Mouse (Mus musculus) kidney, postnatal 0 days (tissue): ENCODE data around the gene Phldb2. TPM values are rescaled to one million over a fixed set of nuclear protein-coding genes. Genes with fewer than 3 reads are reported as not detected.

Experiments
- ATAC-seq: fragments of 200-750 bp; cut with Nextera tagmentation; replicated peaks from 2 replicates; pipeline ENCODE4 v1.8.0; 2017; ENCODE audit warnings: low read depth, moderate number of reproducible peaks, moderate TSS enrichment, moderate library complexity; ENCODE audit not compliant: low FRiP score
- DNase-seq: peaks from one replicate; pipeline ENCODE4 v3.0.0-alpha.2; 2016; ENCODE audit warnings: low spot score
- H3K27ac ChIP-seq: fragments of 300-500 bp; sonication (generic); 2 replicates; pipeline ENCODE4 v1.5.1; 2014; ENCODE audit warnings: mild to moderate bottlenecking
- H3K27me3 ChIP-seq: fragments of 300-500 bp; sonication (generic); 2 replicates; pipeline ENCODE4 v1.6.1; 2014; ENCODE audit warnings: low read length, mixed read lengths; ENCODE audit not compliant: insufficient read depth
- H3K36me3 ChIP-seq: fragments of 300-500 bp; sonication (generic); 2 replicates; pipeline ENCODE4 v1.6.1; 2014; ENCODE audit warnings: low read length, mixed read lengths; ENCODE audit not compliant: insufficient read depth
- H3K4me1 ChIP-seq: fragments of 300-500 bp; sonication (generic); replicated peaks from 2 replicates; pipeline ENCODE4 v1.6.1; 2014; ENCODE audit warnings: antibody characterized with exemption, low read length, mixed read lengths; ENCODE audit not compliant: insufficient read depth
- H3K4me2 ChIP-seq: fragments of 300-500 bp; sonication (generic); 2 replicates; pipeline ENCODE4 v1.6.1; 2014; ENCODE audit warnings: mild to moderate bottlenecking, low read length, moderate library complexity, mixed read lengths
- H3K4me3 ChIP-seq: fragments of 300-500 bp; sonication (generic); replicated peaks from 2 replicates; pipeline ENCODE4 v1.5.1; 2014; ENCODE audit warnings: low read depth, low read length
- H3K9ac ChIP-seq: fragments of 300-500 bp; sonication (generic); 2 replicates; pipeline ENCODE4 v1.6.1; 2014; ENCODE audit warnings: low read depth, low read length
- H3K9me3 ChIP-seq: fragments of 300-500 bp; sonication (generic); replicated peaks from 2 replicates; pipeline ENCODE4 v1.6.1; 2016; ENCODE audit warnings: low read length, inconsistent platforms, mixed read lengths
- CTCF ChIP-seq: IDR thresholded peaks from 2 replicates; pipeline ENCODE4 v1.5.1; 2016; ENCODE audit warnings: antibody characterized with exemption, low read depth, mild to moderate bottlenecking, moderate library complexity
- WGBS: fragments of 180-500 bp; shearing (Covaris S2); extraction: QIAGEN DNeasy Blood & Tissue Kit; methylation state at CpG from one replicate; pipeline ENCODE4 v1.1.7; 2014; 5-methylcytosine and 5-hydroxymethylcytosine counted together
- polyA plus RNA-seq: library from polyadenylated mRNA; unstranded; fragments of >200 nt; fragmentation: Nextera tagmentation; extraction: Ambion mirVana; gene quantifications from 2 replicates; pipeline ENCODE4 v1.2.1, GENCODE M21; 2015

Phldb2 gene
- polyA plus RNA-seq, 1 experiment from 2014 or later = 74.2 TPM

DNA sequence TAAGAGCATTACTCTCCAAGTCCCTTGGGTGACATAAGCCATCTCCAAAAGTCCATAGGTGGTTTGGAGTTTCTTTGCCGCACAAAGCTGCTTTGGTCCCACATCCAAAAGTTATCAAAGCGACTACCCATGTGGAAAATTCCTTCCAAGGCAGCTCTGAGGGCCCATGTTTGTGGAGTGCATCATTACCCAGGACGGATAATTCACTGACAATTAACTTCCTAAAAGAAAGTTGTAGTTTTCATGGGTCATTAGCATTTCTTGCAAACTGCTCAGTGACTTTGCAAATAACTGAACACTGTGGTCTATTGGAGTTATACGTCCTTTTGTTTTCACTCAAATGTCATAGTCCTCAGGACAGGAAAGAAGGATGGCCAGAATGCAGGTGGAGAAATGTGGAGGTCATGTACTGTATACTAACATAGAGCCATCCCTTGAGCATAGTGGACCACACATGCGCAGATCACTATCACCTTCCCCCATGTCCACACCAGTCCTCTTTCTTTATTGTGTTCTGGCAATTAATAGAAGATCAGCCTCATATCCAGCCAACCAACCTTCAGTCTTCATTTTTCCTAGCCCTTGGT is 96.0 kb downstream of the Phldb2 start:
- no peak for TF ChIP-seq CTCF

DNA sequence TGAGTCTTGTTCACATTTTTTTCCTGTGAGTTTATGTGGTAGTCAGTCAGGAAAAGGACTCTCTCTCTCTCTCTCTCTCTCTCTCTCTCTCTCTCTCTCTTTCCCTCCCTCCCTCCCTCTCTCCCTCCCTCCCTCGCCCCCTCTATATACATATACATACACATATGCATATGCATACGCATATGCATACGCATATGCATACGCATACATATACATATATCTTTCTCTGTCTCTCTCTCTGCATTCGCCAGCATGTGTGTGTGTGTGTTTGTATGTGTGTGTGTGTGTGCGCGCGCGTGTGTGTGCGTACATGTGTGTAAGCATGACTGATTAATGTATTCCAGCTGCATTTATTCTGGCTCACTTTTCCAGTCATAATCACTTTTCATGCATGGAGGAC is 98.9 kb downstream of the Phldb2 start:
- no peaks in the 10 kb centered on the region for H3K27me3 ChIP-seq
- H3K9ac ChIP-seq = no peak overlapping the region
- no peaks in the 10 kb centered on the region for H3K36me3 ChIP-seq
- no peak for TF ChIP-seq CTCF
- H3K9me3 ChIP-seq = no peaks in the 10 kb centered on the region
- no peak overlapping the region for H3K4me2 ChIP-seq
- DNase-seq (no peak), ATAC-seq (no peak)
- WGBS = 86% methylated on average over 10 of the region's 10 CpGs
- no peak overlapping the region for H3K4me3 ChIP-seq
- no peak overlapping the region for H3K27ac ChIP-seq
- no peaks in the 10 kb centered on the region for H3K4me1 ChIP-seq

More for the DNA sequence above, 96.0 kb downstream of the Phldb2 start:
- ATAC-seq = no peak
- Histone ChIP-seq H3K9ac (no peak overlapping the region), H3K9me3 (no peaks in the 10 kb centered on the region), H3K36me3 (no peaks in the 10 kb centered on the region), H3K27me3 (no peaks in the 10 kb centered on the region), H3K4me3 (no peak overlapping the region), H3K27ac (no peak overlapping the region), H3K4me1 (no peaks in the 10 kb centered on the region), H3K4me2 (no peak overlapping the region)
- WGBS = 41% methylated on average over 5 of the region's 5 CpGs
- peak; percentile 36 for DNase-seq

DNA sequence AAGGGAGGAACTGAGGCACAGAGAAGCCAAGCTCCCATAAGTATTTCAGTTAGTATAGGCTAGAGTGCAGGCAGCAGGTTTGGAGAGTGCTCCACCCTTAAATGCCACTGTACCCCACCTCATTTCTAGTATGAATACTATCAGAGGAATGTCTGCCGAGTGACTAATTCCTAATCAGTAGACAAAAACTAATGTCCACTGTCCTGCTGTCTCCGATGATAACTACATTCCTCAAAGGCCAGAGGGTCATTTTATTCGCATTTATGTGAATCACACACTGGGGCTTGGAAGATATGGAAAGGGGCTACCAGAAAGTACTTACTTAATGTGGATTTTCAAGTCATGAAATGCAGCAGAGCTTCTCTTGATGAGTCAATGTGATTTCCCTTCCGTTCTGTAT is 104.4 kb downstream of the Phldb2 start:
- 86% methylated on average over 4 of the region's 4 CpGs for WGBS
- Histone ChIP-seq H3K36me3 (no peaks in the 10 kb centered on the region), H3K4me2 (no peak overlapping the region), H3K27ac (no peak overlapping the region), H3K27me3 (no peaks in the 10 kb centered on the region), H3K9me3 (no peaks in the 10 kb centered on the region), H3K4me1 (no peaks in the 10 kb centered on the region), H3K9ac (no peak overlapping the region), H3K4me3 (no peak overlapping the region)
- ATAC-seq (no peak), DNase-seq (no peak)
- TF ChIP-seq CTCF = no peak

DNA sequence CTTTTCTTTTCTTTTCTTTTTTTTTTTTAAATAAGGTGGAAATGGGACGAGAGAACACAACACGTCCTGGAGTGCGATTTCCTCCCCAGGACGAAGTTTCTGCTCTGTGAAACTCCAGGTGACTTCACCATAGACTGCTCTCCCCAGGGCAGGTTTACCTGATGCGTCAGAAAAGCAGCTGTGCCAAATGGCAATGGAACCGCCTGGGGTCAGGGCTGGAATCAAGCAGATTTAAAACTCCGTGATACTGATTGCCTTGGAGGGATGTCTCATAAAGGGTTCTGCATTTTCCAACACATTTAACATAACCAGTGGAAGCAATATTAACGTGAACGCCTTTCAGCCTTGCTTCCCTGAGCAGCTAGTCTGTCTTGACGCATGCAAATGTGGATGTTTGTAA is 108.5 kb downstream of the Phldb2 start:
- Histone ChIP-seq H3K27ac (peak overlapping the region; percentile 94), H3K36me3 (no peaks in the 10 kb centered on the region), H3K9me3 (no peaks in the 10 kb centered on the region), H3K4me1 (peaks cover 18% of the 10 kb centered on the region), H3K27me3 (no peaks in the 10 kb centered on the region), H3K4me3 (peak overlapping the region; percentile 86), H3K9ac (peak overlapping the region; percentile 92), H3K4me2 (peak overlapping the region; percentile 76)
- no peak for DNase-seq
- ATAC-seq = no peak
- WGBS = 15% methylated on average over 10 of the region's 10 CpGs
- no peak for TF ChIP-seq CTCF

DNA sequence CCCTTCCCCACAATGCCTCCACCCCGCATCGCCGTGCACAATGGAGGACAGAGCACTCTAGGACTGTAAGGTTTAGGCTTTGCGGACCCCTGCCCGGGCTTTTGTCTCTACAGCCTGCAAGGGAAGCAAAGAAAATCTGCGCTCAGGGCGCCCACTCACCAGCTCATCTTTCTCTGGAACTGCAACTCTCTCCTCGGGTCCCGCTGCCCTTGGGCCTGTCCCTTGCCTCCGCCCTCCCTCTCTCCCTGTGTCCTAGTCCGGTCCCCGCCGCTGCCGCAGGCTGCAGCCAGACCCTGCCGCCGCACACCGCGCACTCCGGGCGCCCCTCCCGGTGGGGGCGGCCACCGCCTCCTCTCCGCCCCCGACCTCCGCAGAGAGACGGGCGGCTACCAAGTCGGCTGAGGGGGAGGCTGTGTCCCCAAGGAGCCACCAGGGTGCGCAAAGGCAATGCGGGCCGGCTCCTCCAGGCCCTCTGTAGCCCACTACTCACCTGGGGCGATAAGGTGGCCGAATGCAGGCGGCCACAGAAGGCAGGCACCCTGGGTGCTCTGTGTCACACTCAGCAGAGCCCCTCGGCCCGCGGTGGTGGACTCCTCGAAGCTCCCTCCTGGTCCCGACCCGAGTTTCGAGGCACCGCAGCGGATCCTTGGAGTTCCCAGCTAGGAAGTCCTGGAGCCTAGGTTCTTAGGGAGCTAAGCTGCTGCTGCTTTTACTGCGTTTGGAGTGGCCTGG is 109.2 kb downstream of the Phldb2 start:
- WGBS = under 1% methylated on average over 43 of the region's 45 CpGs
- Histone ChIP-seq H3K36me3 (no peaks in the 10 kb centered on the region), H3K27me3 (no peaks in the 10 kb centered on the region), H3K9me3 (no peaks in the 10 kb centered on the region), H3K27ac (peak overlapping the region; percentile 94), H3K4me3 (peak overlapping the region; percentile 86), H3K4me2 (peak overlapping the region; percentile 76), H3K9ac (peak overlapping the region; percentile 92), H3K4me1 (peaks cover 24% of the 10 kb centered on the region)
- DNase-seq (peak; percentile 94), ATAC-seq (peak; percentile 96)
- TF ChIP-seq CTCF = peak; percentile 78

DNA sequence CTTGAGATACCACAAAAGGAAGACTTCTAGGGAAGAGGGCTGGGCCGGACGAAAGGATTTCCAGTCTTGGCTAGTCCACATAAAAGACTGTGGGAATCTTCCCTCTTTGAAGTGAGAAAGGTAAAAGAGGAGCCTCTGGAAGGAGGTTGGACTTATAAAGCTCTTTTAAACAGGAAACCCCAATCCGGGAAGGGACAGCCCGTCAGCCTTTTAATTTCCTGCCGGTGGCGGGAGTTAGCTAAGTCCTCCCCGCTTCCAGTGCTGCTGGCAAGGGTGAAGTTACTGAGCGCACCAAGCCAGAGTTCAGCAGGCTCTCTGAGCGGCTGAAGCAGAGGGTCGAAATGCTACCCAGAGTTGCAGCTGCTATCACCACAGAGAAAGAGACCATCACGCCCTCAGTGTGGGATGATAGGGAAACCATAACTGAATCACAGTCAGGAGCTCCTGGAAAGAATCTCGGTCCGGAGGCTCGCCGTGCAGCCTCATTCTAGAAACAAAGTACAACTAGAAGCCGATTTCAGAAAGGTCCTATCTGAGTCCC is 110.0 kb downstream of the Phldb2 start:
- Histone ChIP-seq H3K9ac (peak overlapping the region; percentile 92), H3K27me3 (no peaks in the 10 kb centered on the region), H3K4me1 (peaks cover 31% of the 10 kb centered on the region), H3K27ac (peak overlapping the region; percentile 94), H3K36me3 (no peaks in the 10 kb centered on the region), H3K4me2 (peak overlapping the region; percentile 76), H3K4me3 (peak overlapping the region; percentile 86), H3K9me3 (no peaks in the 10 kb centered on the region)
- ATAC-seq = no peak
- WGBS = under 1% methylated on average over 16 of the region's 16 CpGs
- no peak for TF ChIP-seq CTCF
- DNase-seq = peak; percentile 76
